Mouse (Mus musculus): Measurements from ENCODE around the gene Cd200r3.

Gene Cd200r3

DNA sequence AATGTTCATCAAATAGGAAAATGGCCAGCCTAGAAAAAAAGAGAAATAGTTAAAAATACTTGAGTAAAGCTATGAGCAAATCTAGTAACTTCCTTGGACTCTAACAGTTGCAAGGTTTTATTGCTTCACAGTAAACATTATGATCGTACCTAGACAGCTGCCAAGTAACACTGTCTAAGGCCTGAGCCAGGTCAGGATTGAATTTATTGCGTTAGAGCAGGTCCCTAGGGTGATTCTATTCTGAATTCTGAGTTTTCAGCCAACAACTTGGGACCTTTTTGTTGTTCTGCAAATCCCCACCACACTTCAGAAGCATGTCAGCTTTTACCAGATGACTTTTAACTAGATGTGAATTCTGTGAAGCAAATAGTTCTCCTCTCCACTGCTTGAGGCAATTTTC is 87.3 kb downstream of the Cd200r3 start:
- DNase-seq (ENCODE audit: low spot score in 2 of 2), result no peak
